Mouse (Mus musculus) CD4-positive, CD25-positive, alpha-beta regulatory T cell, adult 2 months (primary cell): ENCODE measurements around the gene Dip2c.

Experiments
- DNase-seq: peaks from one replicate; pipeline ENCODE4 v3.0.0-alpha.2; 2012; ENCODE audit warnings: low read depth, low spot score

Dip2c gene

DNA sequence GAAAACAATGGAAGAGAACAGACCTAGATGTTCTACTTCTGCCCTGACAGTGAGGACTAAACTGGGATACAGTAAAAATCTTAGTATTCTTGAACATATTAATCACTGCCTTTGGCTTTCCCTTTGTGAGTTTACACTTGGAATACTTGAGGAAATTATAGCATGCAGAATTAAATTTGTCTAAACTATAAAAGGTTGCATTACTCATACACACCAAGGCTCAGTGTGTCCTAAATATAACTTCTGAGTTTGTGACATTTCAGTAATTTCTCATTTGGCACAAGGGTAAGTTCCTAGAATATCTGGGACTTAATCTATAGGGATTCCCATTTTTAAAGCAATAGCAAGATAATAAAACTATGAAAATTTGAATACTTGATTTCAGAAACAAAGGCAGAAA, 262.2 kb downstream of the Dip2c start:
- no peak for DNase-seq

- peak; percentile 3 for DNase-seq
These were observed 271.5 kb downstream of the Dip2c start for GRCm38 (mm10) chr13:9547698-9548344.

- DNase-seq = no peak
These were observed 285.8 kb downstream of the Dip2c start for GRCm38 (mm10) chr13:9562099-9562498.

- peak; percentile 75 for DNase-seq
These were observed 286.6 kb downstream of the Dip2c start for GRCm38 (mm10) chr13:9562921-9563320.

DNA sequence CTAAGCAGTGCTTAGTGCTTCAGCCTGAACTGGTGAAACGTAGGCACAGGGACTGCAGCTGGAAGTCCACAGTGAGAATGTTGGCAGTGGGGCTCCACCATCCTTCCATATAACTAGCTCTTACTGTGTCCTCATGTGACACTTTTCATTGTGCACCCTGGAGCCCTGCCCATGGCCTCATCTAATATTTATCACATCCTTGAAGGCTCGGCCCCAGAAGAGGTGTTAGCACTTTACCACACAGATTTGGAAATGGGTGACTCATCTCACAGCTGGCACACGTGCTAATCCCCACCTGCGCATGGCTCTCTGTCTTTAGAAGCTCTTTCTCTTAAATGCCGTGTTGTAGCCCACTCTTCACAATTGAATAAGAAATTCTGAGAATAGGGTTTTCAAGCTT, 292.5 kb downstream of the Dip2c start:
- no peak for DNase-seq

DNA sequence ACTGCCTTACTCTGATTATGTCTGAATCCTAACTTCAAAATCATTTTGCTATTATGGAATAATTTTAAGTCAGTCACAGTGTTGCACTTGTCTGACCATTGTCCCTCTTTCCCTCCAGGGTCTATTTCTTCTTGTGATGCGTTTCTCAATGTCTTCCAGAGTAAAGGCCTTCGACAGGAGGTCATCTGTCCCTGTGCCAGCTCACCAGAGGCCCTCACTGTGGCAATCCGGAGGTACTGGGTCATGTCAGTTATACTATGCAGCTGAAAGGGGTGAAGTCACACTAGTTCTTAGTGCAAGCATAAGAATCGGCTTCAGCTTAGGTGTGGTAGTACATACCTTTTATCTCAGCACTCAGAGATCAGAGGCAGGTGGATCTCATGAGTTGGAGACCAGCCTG, 300.4 kb downstream of the Dip2c start:
- no peak for DNase-seq

- no peak for DNase-seq
These were observed 302.1 kb downstream of the Dip2c start for GRCm38 (mm10) chr13:9578456-9578855.

GRCm38 (mm10) chr13:9581821-9582220, 305.5 kb downstream of the Dip2c start:
- DNase-seq = no peak

- DNase-seq = no peak
These were observed 307.3 kb downstream of the Dip2c start for GRCm38 (mm10) chr13:9583579-9583978.

- DNase-seq = no peak
These were observed 323.2 kb downstream of the Dip2c start for GRCm38 (mm10) chr13:9599334-9600096.

GRCm38 (mm10) chr13:9601350-9601749, 325.0 kb downstream of the Dip2c start:
- DNase-seq = no peak

DNA sequence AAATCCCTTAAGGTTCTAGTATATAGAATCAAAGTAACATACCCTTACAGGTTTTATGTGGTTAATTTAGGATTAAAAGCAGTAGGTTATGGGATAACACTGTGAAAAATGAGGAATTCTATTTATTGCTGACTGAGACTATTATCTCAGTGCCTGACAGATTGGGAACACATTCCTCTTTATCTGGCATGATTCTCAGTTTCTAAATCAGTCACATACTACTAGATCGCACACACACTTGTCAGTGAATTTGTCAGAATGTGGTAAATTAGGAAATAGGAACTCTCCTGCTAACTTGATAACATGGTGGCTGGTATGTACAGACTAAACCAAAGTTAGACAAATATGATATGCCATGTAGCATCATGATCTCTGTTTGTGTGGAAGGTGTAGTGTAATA, 334.9 kb downstream of the Dip2c start:
- no peak for DNase-seq

DNA sequence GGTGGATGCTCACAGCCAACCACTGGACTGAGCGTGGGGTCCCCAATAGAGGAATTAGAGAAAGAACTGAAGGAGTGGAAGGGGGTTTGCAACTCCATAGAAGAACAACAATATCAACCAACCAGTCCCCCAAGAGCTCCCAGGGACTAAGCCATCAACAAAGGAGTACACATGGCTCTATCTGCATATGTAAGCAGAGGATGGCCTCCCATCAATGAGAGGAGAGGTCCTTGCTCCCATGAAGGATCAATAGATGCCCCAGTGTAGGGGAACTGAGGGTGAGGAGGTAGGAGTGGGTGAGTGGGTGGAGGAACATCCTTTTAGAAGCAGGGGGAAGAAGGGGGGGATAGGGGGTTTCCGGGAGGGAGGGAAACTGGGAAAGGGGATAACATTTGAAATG, 356.4 kb downstream of the Dip2c start:
- DNase-seq = no peak

- DNase-seq = no peak
These were observed 359.6 kb downstream of the Dip2c start for GRCm38 (mm10) chr13:9635951-9636350.

DNA sequence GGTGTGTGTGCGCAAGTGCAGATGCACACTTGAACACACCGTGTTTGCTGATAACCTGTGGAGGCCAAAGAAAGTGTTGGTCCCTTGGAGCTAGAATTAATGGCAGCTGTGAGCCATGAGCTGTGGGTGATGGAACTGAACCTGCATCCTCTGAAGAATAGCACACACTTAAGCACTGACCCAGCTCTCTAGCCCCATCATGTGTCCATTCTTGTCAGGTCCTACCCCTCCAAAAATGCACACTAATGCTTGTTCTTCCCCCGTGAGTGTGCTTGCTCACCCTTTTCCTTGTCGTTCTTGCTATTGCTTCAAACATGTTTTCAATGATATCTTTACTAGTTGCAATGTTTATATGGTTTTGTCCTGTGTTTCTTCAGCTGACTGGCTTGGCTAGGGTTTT, 360.2 kb downstream of the Dip2c start:
- DNase-seq = peak; percentile 50

DNA sequence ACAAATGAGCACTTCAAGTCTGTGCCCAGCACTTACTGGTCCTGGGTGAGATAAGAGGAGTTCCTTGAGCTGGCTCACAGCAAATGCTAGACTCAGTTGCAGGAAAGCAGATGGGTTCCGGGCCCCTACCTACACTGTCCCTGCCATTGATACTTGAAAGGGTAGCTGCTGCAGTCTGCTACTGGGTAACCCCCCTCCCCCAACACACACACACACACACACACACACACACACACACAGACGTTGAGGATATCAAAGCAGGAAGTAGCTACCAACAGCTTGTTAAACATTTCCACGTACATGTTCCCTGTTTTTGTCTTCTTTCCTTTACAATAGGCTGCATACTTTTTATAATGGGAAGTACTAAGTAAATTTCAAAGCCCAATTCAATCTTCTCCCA, 361.6 kb downstream of the Dip2c start:
- peak; percentile 49 for DNase-seq

DNA sequence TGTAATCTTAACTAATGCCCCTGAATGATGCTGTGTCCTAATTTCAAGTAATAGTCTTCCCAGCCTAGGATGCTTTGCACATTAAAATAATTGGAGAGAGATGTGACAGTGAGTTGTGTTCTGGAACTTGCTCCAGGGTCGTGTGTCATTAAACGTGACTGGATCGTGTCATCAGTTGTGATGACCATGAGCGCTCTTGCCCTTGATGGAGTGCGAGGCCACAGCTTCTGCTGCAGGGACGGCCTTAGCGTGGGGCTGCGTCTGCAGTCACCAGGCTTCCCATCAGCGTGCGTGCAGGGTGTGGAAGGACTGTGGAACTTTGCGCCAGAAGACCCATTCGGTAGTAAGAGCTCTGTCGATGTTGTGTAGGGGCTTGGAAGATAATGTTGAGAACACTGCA, 372.4 kb downstream of the Dip2c start:
- no peak for DNase-seq

DNA sequence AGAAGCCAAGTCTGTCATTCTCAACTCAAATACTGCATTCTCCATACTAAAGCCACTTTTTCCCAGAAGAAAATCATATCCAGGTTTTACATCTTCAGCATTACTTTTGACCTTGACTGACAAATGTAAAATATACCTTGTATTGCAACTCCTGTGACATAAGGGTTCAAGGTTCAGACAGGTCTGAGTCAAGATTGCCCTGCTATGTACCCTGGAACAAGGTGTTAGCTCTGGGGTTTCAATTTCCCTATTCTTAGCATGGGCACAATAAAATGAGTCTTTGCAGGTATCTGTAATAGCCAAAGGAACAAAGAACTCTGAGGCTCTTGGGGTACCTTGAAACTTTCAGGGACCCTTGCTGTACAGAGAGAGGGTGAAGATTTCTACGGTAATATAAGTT, 373.6 kb downstream of the Dip2c start:
- no peak for DNase-seq

DNA sequence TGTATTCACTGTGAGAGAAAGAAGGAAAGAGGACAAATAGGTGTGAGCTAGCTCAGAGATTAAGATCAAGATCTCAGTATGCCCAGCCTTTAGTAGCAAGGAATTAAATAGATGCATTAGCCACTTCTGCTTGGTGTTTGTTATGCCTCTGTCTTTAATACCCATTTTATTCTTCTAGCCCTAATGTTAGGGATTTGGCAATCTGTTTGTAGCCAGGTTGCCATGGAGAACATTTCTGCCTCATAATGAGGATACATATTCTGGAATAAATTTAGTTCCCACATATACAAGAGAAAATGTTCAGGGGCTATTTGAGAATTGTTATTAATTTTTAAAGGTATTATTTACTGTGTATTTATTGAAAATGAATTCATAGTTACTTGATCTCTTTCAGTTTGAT, 374.3 kb downstream of the Dip2c start:
- DNase-seq = no peak

GRCm38 (mm10) chr13:9653018-9653417, 376.7 kb downstream of the Dip2c start:
- DNase-seq = no peak

DNA sequence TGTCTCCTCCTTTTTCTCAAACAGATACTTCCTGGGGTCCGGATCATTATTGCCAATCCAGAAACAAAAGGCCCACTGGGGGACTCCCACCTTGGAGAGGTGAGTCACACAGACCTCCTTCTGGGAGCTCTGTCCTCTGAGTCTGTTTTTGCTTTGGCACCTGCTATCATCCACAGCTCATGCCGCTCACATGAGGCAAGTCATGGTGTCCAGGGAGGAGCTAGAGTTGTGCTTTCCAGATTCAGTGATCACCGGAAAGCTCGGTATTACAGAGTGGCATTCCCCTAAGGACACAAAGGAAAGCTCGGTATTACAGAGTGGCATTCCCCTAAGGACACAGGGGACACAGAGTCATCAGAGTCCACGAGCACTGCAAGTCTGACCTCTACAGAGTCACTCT, 380.3 kb downstream of the Dip2c start:
- DNase-seq = no peak

DNA sequence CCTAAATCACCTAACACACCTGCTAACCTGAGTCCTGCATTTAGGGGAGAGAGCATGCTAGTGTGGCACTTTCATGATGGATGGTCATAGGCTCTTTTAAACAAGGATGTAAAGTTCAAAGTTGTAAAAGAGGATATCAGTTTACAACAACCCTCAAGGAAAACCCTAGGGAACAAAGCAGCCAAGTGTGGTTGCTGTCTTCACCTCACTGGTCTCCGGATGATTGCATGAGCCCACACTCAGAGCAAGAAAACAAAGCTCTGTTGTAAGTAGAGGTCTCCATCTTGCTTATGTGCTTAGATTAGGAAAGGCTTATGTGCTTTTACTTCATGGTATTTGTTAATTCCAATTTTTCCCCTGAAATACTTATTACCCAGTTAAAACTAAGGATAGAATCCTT, 384.4 kb downstream of the Dip2c start:
- no peak for DNase-seq

GRCm38 (mm10) chr13:9663593-9663992, 387.3 kb downstream of the Dip2c start:
- no peak for DNase-seq
